Mouse (Mus musculus) cerebellum, adult 2 months (tissue): ENCODE results near the gene Gypa. TPM values are rescaled to one million over a fixed set of nuclear protein-coding genes. Genes with fewer than 3 reads are reported as not detected.

Experiments
- DNase-seq, 2 experiments: peaks; one replicate each; pipeline ENCODE4 v3.0.0; 2021
- H3K27ac ChIP-seq: fragments of 200-500 bp; 2 replicates; pipeline ENCODE4 v1.5.1; 2012; ENCODE audit warnings: low read length, control low read depth, inconsistent platforms; ENCODE audit not compliant: insufficient read depth
- H3K27me3 ChIP-seq: fragments of 200-500 bp; 2 replicates; pipeline ENCODE4 v1.6.1; 2012; ENCODE audit warnings: inconsistent platforms, mild to moderate bottlenecking, low read length, moderate library complexity; ENCODE audit not compliant: control insufficient read depth, insufficient read depth
- H3K4me1 ChIP-seq: fragments of 200-500 bp; 2 replicates; pipeline ENCODE4 v1.6.1; 2011; ENCODE audit warnings: low read length; ENCODE audit not compliant: control insufficient read depth, insufficient read depth
- H3K4me3 ChIP-seq: fragments of 200-500 bp; replicated peaks from 2 replicates; pipeline ENCODE3; 2011; ENCODE audit warnings: mild to moderate bottlenecking, low read depth, low read length, control low read depth; ENCODE audit not compliant: insufficient read depth
- CTCF ChIP-seq: fragments of 200-500 bp; IDR thresholded peaks from 2 replicates; pipeline ENCODE4 v1.5.1; 2011; ENCODE audit warnings: low read depth, mild to moderate bottlenecking, control low read depth, low read length, moderate library complexity, borderline replicate concordance; ENCODE audit not compliant: insufficient read depth
- POLR2A ChIP-seq: fragments of 200-500 bp; IDR thresholded peaks from 2 replicates; pipeline ENCODE4 v1.6.1; 2011; ENCODE audit warnings: low read length, control low read depth, borderline replicate concordance; ENCODE audit not compliant: insufficient read depth
- WGBS: fragments of 180-500 bp; shearing (Covaris S2); methylation state at CpG from one replicate; pipeline ENCODE4 v1.1.7; 2018; 5-methylcytosine and 5-hydroxymethylcytosine counted together
- polyA plus RNA-seq: library from polyadenylated mRNA; depleted of rRNA; stranded (reverse); fragments of >200 nt; gene quantifications from 2 replicates; pipeline ENCODE4 v1.2.3, GENCODE M21; 2012; rRNA removed

Gene Gypa
- polyA plus RNA-seq = 0.05 TPM in 1 of 2 replicates, not detected in the other

DNA sequence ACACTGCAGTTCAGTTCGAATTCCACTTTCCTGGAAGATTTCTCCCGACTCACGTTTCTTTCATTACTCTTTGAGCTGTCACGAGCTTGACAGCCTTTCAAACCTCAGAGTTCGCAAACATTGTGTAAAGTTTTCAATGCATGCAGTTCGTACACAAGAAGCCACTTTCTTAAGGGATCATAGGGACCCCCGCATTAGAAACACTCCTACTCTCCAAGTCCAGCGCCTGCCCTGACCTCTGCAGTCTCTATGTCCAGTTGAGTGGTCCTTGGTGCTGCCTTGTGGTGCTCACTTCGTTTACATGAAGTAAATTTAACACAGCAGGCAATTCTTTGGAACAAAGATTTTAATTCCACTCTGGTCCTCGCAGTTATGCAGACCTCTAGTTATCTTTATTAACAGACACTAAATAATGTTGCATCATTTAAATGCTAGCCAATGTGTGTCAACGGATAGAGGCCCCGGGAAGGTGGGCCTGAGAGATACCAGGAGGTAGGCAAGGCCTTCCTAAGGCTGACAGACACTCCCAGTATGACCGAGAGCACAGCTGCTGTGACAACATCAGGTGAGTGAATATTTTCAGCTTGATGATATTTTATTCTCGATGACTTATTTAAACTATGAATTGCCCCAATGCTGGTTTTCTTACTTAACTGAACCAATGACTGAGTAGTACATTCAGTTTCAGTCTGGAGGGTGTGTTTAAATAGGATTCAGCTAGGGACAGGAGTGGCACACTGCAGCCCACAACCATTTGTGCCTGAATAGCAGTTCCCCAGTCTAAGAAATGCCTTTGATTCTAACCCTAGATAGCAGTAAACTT, at the start of gene Gypa:
Gypa (plus strand) TSS at position 259 of the 823 bp plus-strand sequence.
- no peak within 1 kb of the TSS for H3K27ac ChIP-seq
- no peak for DNase-seq
- no peaks in the 10 kb centered on the region for H3K27me3 ChIP-seq
- no peaks in the 10 kb centered on the region for H3K4me1 ChIP-seq
- TF ChIP-seq POLR2A (no peak), CTCF (no peak)
- WGBS = 32% methylated on average over 14 of the region's 14 CpGs
- H3K4me3 ChIP-seq = peak within 1 kb of the TSS; percentile 47

- DNase-seq = no peak
- H3K27ac ChIP-seq = no peak overlapping the region
- WGBS = 76% methylated on average over 4 of the region's 4 CpGs
- no peaks in the 10 kb centered on the region for H3K27me3 ChIP-seq
- H3K4me1 ChIP-seq = no peaks in the 10 kb centered on the region
- H3K4me3 ChIP-seq = no peak overlapping the region
- TF ChIP-seq POLR2A (no peak), CTCF (no peak)
Observed at GRCm38 (mm10) chr8:80444534-80445072, 49.0 kb upstream of the Gypa start.

GRCm38 (mm10) chr8:80447217-80447616, 46.4 kb upstream of the Gypa start:
- Histone ChIP-seq H3K27me3 (no peaks in the 10 kb centered on the region), H3K4me3 (no peak overlapping the region), H3K27ac (no peak overlapping the region), H3K4me1 (no peaks in the 10 kb centered on the region)
- no peak for DNase-seq
- WGBS = 83% methylated on average over 4 of the region's 4 CpGs
- no peak for TF ChIP-seq CTCF
- TF ChIP-seq POLR2A = no peak

DNA sequence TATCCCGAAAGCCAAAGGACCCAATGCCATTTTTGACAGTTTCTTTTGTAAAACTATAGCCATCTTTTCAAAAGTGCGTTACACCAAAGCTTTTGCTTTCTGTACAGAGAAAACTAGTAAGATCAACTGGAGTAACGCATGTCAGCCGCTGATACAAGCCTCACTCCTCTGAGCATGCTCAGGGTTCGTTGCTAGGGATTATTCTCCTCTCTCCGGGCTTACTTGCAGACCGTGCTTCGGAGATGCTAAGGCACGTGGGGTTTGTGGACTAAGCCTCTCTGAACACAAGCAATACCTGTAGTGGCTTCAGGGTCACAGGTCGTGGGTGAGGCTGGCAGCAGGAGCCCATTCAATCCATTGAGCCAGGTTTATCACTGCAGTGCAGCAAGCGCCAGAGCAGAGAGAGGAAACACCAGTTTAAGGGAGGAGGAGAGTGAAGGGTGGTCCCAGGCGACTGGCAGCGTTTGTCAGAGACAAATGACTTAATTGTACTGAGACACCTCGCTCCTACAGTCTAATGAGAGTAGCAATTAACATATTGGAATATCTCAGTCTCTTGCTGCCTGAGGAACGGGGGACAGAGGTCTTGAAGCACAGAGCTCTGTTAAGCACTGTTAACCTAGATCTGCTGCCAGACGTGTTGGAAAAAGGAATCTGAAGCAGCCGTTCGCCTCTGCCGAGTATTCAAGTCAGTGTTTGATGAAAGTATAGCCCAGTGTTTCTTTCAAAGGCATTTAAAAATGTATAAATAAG, 41.5 kb upstream of the Gypa start:
- 64% methylated on average over 19 of the region's 19 CpGs for WGBS
- DNase-seq = no peak
- Histone ChIP-seq H3K27ac (no peak overlapping the region), H3K27me3 (no peaks in the 10 kb centered on the region), H3K4me3 (no peak overlapping the region), H3K4me1 (no peaks in the 10 kb centered on the region)
- TF ChIP-seq POLR2A = no peak
- no peak for TF ChIP-seq CTCF

DNA sequence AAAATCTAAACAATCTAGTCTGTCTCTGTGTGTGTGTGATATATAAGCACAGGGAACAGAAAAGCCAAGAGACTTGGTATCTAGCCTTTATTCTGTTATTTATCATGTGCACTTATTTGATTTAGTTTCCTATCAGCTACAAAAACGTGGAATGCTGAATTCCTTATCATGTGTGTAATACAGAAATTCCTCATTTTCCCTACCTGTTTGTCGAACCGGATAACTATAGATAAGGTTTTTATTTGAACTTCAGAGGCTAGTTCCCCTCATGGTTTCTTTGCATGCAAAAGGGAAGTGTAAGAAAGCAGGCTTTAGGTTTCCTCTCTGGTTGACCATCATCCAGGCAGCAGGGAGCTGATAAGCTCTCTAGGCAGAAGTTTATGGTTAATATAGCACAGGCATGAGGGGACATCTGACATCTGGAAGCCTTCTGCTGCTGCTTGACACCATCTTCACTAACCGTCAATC, 30.1 kb upstream of the Gypa start:
- Histone ChIP-seq H3K27me3 (no peaks in the 10 kb centered on the region), H3K4me3 (no peak overlapping the region), H3K27ac (no peak overlapping the region), H3K4me1 (no peaks in the 10 kb centered on the region)
- 79% methylated on average over 4 of the region's 4 CpGs for WGBS
- no peak for TF ChIP-seq CTCF
- no peak for TF ChIP-seq POLR2A
- no peak for DNase-seq

GRCm38 (mm10) chr8:80474971-80475370, 18.6 kb upstream of the Gypa start:
- no peaks in the 10 kb centered on the region for H3K4me1 ChIP-seq
- TF ChIP-seq CTCF = no peak
- no peak for TF ChIP-seq POLR2A
- H3K27me3 ChIP-seq = no peaks in the 10 kb centered on the region
- WGBS = 39% methylated on average over 7 of the region's 7 CpGs
- no peak overlapping the region for H3K4me3 ChIP-seq
- no peak overlapping the region for H3K27ac ChIP-seq
- DNase-seq = no peak

GRCm38 (mm10) chr8:80478156-80478555, 15.4 kb upstream of the Gypa start:
- DNase-seq = no peak
- Histone ChIP-seq H3K27me3 (no peaks in the 10 kb centered on the region), H3K27ac (no peak overlapping the region), H3K4me1 (no peaks in the 10 kb centered on the region), H3K4me3 (no peak overlapping the region)
- WGBS = 75% methylated on average over 5 of the region's 5 CpGs
- no peak for TF ChIP-seq POLR2A
- no peak for TF ChIP-seq CTCF

DNA sequence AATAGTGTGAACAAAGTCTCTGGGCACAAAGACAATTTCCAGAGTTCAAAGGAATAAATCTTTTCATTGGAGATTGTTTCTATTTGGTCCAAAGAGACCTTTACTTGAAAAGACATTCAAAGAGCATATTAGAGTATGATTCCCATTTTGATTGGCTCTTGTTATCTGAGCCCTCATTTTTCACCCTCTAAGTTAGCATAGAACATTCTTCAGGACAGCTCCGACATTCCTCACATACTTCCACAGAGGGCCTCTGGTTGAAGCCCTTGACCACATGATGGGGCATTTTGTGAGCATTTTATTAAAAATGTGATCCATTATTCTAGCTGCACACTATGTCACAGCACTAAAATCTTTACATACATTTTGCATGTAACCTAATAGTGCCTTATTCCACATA, 14.5 kb upstream of the Gypa start:
- Histone ChIP-seq H3K4me1 (no peaks in the 10 kb centered on the region), H3K27me3 (no peaks in the 10 kb centered on the region), H3K4me3 (no peak overlapping the region), H3K27ac (no peak overlapping the region)
- WGBS = 56% methylated on average over 1 of the region's 1 CpGs
- TF ChIP-seq CTCF (no peak), POLR2A (no peak)
- no peak for DNase-seq
